Mouse (Mus musculus) small intestine, adult 2 months (tissue): ENCODE measurements at regions not wholly inside any gene's neighbourhood (a gene's known extent, or its start where the extent isn't known, plus 50 kb on each side); places are given as distances from the start of the nearest gene placed in this dataset.

Source experiments
- H3K27ac ChIP-seq: fragments of 200-500 bp; 2 replicates; pipeline ENCODE4 v1.5.1; 2012; ENCODE audit warnings: low read depth, low read length, control low read depth, inconsistent platforms; ENCODE audit not compliant: insufficient read depth
- H3K27me3 ChIP-seq: fragments of 200-500 bp; 2 replicates; pipeline ENCODE4 v1.6.1; 2012; ENCODE audit warnings: mild to moderate bottlenecking, moderate library complexity, low read length, inconsistent platforms; ENCODE audit not compliant: control insufficient read depth, insufficient read depth
- H3K36me3 ChIP-seq: fragments of 200-500 bp; 2 replicates; pipeline ENCODE4 v1.6.1; 2012; ENCODE audit warnings: mild to moderate bottlenecking, low read length, control low read depth, inconsistent platforms; ENCODE audit not compliant: control insufficient read depth, insufficient read depth
- H3K4me1 ChIP-seq: fragments of 200-500 bp; 2 replicates; pipeline ENCODE4 v1.6.1; 2012; ENCODE audit warnings: low read length, inconsistent platforms, mixed read lengths; ENCODE audit not compliant: control insufficient read depth, insufficient read depth, insufficient read length
- H3K4me3 ChIP-seq: fragments of 200-500 bp; 2 replicates; pipeline ENCODE4 v1.5.1; 2012; ENCODE audit warnings: low read depth, mild to moderate bottlenecking, control low read depth, inconsistent platforms, low read length, moderate library complexity
- CTCF ChIP-seq: fragments of 200-500 bp; IDR thresholded peaks from 2 replicates; pipeline ENCODE4 v1.5.1; 2012; ENCODE audit warnings: low read depth, mild to moderate bottlenecking, control low read depth, inconsistent platforms, low read length, moderate library complexity, mixed read lengths; ENCODE audit not compliant: insufficient replicate concordance, insufficient read length; ENCODE audit errors: extremely low read depth
- POLR2A ChIP-seq: fragments of 200-500 bp; IDR thresholded peaks from 2 replicates; pipeline ENCODE4 v1.6.1; 2012; ENCODE audit warnings: low read depth, mild to moderate bottlenecking, control low read depth, inconsistent platforms, low read length, moderate library complexity
- WGBS: fragments of 180-500 bp; shearing (Covaris S2); methylation state at CpG from one replicate; pipeline ENCODE4 v1.1.7; 2018; 5-methylcytosine and 5-hydroxymethylcytosine counted together

DNA sequence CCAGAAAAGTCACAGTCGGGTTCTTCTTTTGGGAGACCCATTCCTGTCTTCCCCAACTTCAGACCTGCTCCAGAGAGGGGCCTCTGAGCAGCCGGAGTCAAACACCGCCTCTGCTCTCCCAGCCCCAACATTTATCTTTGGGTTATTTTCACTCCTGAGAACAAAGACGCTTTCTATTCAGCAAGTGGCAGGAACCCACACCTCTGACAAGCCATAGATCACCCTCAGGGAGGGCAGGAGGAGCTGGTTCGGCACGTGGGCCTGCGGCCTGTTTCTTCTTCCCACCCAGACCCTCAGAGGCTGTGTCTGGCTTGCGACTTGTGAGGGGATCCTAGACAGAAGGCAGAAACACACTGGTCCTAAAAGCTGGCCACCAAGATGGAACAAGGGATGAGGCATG lies 58.4 kb upstream of the Pkdcc start:
- TF ChIP-seq POLR2A (no peak), CTCF (no peak)
- Histone ChIP-seq H3K27me3 (no peaks in the 10 kb centered on the region), H3K27ac (no peak overlapping the region), H3K4me1 (no peaks in the 10 kb centered on the region), H3K4me3 (no peak overlapping the region), H3K36me3 (no peaks in the 10 kb centered on the region)
- 50% methylated on average over 8 of the region's 8 CpGs for WGBS

DNA sequence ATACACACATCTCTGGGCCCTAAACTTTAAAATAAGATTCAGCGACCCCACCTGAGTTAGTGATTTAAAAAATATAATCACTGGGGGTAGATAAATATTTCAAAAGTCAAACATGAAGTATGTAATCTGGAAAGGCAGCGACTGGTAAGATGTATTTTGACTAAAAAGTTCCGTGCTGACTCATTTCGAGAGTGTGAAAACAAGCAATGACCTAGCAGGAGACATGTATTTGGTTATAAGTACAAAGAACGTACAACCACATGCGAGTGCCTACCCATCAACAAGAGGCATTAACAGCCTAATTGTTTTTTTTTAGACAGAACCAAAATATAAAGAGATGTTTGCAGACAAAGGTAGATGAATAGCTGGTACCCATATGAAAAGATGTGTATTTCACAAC lies 57.0 kb upstream of the Pkdcc start:
- Histone ChIP-seq H3K27me3 (no peaks in the 10 kb centered on the region), H3K4me1 (no peaks in the 10 kb centered on the region), H3K36me3 (no peaks in the 10 kb centered on the region), H3K4me3 (no peak overlapping the region), H3K27ac (no peak overlapping the region)
- TF ChIP-seq POLR2A (no peak), CTCF (no peak)
- 81% methylated on average over 6 of the region's 6 CpGs for WGBS

DNA sequence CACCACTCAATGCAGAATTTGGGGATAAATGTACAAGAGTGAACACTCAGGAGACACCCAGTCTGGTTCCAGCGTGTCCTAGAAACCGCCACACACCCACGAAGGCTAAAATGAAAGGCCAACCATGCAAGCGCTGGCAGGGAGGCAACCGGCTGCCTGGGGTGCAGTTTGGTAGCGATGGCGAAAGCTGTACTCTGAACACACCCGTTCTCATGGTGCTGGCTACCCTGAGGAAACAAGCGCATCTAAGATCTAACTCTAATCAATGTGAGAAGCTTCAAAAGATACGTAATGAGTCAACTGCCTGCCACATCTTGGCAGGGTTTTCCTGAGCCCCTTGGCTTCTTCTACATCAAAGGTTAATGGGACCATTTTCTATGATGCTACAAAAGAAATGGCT lies 56.4 kb upstream of the Pkdcc start:
- TF ChIP-seq CTCF (no peak), POLR2A (no peak)
- Histone ChIP-seq H3K36me3 (no peaks in the 10 kb centered on the region), H3K27ac (no peak overlapping the region), H3K27me3 (no peaks in the 10 kb centered on the region), H3K4me1 (no peaks in the 10 kb centered on the region), H3K4me3 (no peak overlapping the region)
- 74% methylated on average over 10 of the region's 10 CpGs for WGBS

DNA sequence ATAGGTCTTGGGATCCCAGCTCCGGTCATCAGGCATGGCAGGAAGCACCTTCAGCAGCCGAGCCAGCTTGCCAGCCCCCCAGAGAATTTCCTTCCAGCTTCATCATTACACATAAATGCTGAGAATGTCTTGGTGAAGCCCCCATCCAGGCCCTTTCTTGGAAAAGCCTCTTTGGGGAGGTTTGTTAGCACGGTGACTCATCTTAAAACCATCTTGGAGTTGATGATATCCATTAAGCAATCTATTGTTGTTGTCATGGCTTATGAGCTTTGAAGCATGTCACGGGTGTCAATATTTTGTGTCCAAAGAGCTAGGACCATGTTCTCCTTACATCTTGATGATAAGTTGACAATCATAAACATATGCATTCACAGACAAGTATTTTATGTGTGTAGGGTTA lies 55.5 kb upstream of the Pkdcc start:
- 86% methylated on average over 4 of the region's 4 CpGs for WGBS
- Histone ChIP-seq H3K27ac (no peak overlapping the region), H3K27me3 (no peaks in the 10 kb centered on the region), H3K36me3 (no peaks in the 10 kb centered on the region), H3K4me1 (no peaks in the 10 kb centered on the region), H3K4me3 (no peak overlapping the region)
- TF ChIP-seq POLR2A = no peak
- no peak for TF ChIP-seq CTCF

DNA sequence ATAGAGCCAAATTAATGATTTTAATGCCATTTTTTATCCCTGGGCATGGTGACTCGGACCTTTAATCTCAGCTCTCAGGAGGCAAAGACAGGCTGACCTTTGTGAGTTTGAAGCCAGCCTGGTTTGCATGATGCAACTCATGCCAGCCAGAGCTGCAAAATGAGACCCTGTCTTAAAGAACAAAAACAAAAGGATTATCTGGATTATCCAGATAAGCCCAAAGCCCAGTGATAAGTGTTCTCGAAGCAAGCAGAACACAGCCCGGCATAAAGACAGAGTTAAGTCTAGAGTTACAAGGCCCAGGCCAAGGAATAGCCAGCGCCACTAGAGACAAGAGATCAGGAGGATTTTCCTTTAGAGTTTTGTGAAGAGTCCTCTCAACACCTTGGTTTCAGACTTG lies 54.8 kb upstream of the Pkdcc start:
- Histone ChIP-seq H3K4me1 (no peaks in the 10 kb centered on the region), H3K4me3 (no peak overlapping the region), H3K27ac (no peak overlapping the region), H3K36me3 (no peaks in the 10 kb centered on the region), H3K27me3 (no peaks in the 10 kb centered on the region)
- TF ChIP-seq CTCF (no peak), POLR2A (no peak)
- 78% methylated on average over 4 of the region's 4 CpGs for WGBS

DNA sequence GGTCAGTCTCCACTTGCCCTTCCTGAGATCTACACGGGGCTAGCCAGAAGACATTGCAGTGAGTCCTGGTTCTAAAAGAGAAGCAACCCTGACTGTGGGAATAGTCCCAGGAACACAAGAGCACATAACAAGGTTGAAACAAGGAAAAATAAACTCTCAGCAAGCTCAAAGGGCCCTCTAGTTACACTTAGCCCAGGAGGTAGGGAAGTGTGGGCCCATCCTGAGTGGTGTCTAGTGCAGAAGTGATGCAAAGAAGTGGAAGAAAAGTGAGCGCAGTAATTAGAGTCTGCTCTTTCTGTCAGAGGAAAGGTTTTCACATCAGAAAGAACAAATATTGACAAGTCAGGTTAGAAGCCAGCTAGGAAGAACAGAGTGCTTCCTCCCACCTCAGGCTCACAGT lies 53.4 kb upstream of the Pkdcc start:
- Histone ChIP-seq H3K36me3 (no peaks in the 10 kb centered on the region), H3K4me3 (no peak overlapping the region), H3K4me1 (no peaks in the 10 kb centered on the region), H3K27me3 (no peaks in the 10 kb centered on the region), H3K27ac (no peak overlapping the region)
- TF ChIP-seq CTCF = no peak
- TF ChIP-seq POLR2A = no peak
- WGBS = 73% methylated on average over 2 of the region's 2 CpGs

DNA sequence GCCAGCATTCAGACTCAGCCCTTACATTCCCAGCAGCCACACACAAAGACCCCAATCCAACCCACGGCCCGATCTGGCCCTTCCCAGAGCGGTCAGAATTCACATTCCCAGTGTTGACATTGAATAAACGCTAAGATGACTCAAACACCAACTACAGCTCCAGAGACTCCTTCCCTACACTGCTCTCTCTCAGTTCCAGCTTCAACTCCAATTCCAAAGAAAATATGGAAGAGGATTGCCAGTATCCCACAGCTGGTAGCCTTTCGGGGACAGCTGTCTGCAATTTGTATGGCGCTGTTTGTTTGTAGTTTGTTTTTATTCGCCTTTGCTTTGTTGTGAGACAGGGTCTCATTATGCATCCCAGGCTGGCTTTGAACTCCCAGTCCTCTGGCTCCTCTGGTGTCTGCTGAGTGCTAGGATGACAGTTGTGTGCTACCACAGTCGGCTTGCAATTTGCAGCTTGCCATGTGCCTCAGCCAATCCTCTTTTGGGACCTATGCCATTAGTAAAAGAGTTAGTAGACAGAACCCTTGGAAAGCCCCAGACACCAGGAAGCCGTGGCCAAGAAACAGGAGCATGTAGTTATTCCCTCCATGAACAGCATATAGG lies 51.0 kb upstream of the Pkdcc start:
- Histone ChIP-seq H3K27me3 (no peaks in the 10 kb centered on the region), H3K36me3 (no peaks in the 10 kb centered on the region), H3K27ac (no peak overlapping the region), H3K4me1 (no peaks in the 10 kb centered on the region), H3K4me3 (no peak overlapping the region)
- TF ChIP-seq CTCF = no peak
- no peak for TF ChIP-seq POLR2A
- WGBS = 74% methylated on average over 9 of the region's 9 CpGs
